Mouse (Mus musculus) E14TG2a.4 (cell line): ENCODE data around the gene Slc25a42.

ENCODE experiments used
- CTCF ChIP-seq: conservative IDR thresholded peaks from 2 replicates; pipeline ENCODE4 v1.5.1; 2014; ENCODE audit warnings: low read length
- NANOG ChIP-seq: IDR thresholded peaks from 2 replicates; pipeline ENCODE4 v1.6.1; 2014; ENCODE audit warnings: borderline replicate concordance, low read length, mixed read lengths
- POU5F1 ChIP-seq: IDR thresholded peaks from 2 replicates; pipeline ENCODE4 v1.6.1; 2014; ENCODE audit warnings: low read length, borderline replicate concordance

- TF ChIP-seq CTCF (no peak), NANOG (no peak), POU5F1 (no peak)
These were observed 18.9 kb downstream of the Slc25a42 start for GRCm38 (mm10) chr8:70193238-70193637.
